Mouse (Mus musculus): ENCODE measurements around the gene Usp2.

The Usp2 gene

GRCm38 (mm10) chr9:44125026-44125425 is 58.2 kb downstream of the Usp2 start:
- no peak for DNase-seq (ENCODE audit: low read depth)

- peak; percentile 91 for DNase-seq (ENCODE audit: low read depth)
Measured at GRCm38 (mm10) chr9:44125546-44126428, 59.0 kb downstream of the Usp2 start.

GRCm38 (mm10) chr9:44126746-44127145 is 59.9 kb downstream of the Usp2 start:
- no peak for DNase-seq (ENCODE audit: low read depth)

GRCm38 (mm10) chr9:44127351-44127801 is 60.6 kb downstream of the Usp2 start:
- DNase-seq (ENCODE audit: low read depth) = no peak

GRCm38 (mm10) chr9:44129633-44130032 is 62.8 kb downstream of the Usp2 start:
- no peak for DNase-seq (ENCODE audit: low read depth)

GRCm38 (mm10) chr9:44130034-44130433 is 63.2 kb downstream of the Usp2 start:
- DNase-seq (ENCODE audit: low read depth) = peak; percentile 87

- DNase-seq (ENCODE audit: low read depth) = no peak
Measured at GRCm38 (mm10) chr9:44130581-44131275, 63.9 kb downstream of the Usp2 start.

- DNase-seq (ENCODE audit: low read depth) = no peak
Measured at GRCm38 (mm10) chr9:44131276-44131590, 64.4 kb downstream of the Usp2 start.

GRCm38 (mm10) chr9:44132200-44132599 is 65.4 kb downstream of the Usp2 start:
- DNase-seq (ENCODE audit: low read depth) = no peak

GRCm38 (mm10) chr9:44133287-44133686 is 66.5 kb downstream of the Usp2 start:
- DNase-seq (ENCODE audit: low read depth) = no peak

GRCm38 (mm10) chr9:44134101-44134850 is 67.5 kb downstream of the Usp2 start, which contains the start of gene Mcam:
TSS of gene Mcam (plus strand) at chr9:44134469.
- DNase-seq (ENCODE audit: low read depth) = peak; percentile 60

GRCm38 (mm10) chr9:44134851-44135730 is 68.3 kb downstream of the Usp2 start:
- no peak for DNase-seq (ENCODE audit: low read depth)

- DNase-seq (ENCODE audit: low read depth) = no peak
Measured at GRCm38 (mm10) chr9:44135731-44136411, 69.0 kb downstream of the Usp2 start.

- DNase-seq (ENCODE audit: low read depth) = peak; percentile 42
Measured at GRCm38 (mm10) chr9:44137846-44138245, 71.0 kb downstream of the Usp2 start.

- no peak for DNase-seq (ENCODE audit: low read depth)
Measured at GRCm38 (mm10) chr9:44141951-44142350, 75.1 kb downstream of the Usp2 start.

GRCm38 (mm10) chr9:44143421-44143820 is 76.6 kb downstream of the Usp2 start:
- DNase-seq (ENCODE audit: low read depth) = no peak

- peak; percentile 38 for DNase-seq (ENCODE audit: low read depth)
Measured at GRCm38 (mm10) chr9:44144023-44144717, 77.3 kb downstream of the Usp2 start.

- DNase-seq (ENCODE audit: low read depth) = no peak
Measured at GRCm38 (mm10) chr9:44144718-44145060, 77.9 kb downstream of the Usp2 start.
